Mouse (Mus musculus) forebrain, embryonic 14.5 days (tissue): ENCODE measurements at regions not wholly inside any gene's neighbourhood (a gene's known extent, or its start where the extent isn't known, plus 50 kb on each side); places are given as distances from the start of the nearest gene placed in this dataset.

Experiments used
- ATAC-seq: fragments of 200-750 bp; cut with Nextera tagmentation; 2 replicates; pipeline ENCODE4 v1.8.0; 2017; ENCODE audit warnings: mild to moderate bottlenecking, moderate library complexity
- DNase-seq: peaks from one replicate; pipeline ENCODE4 v3.0.0-alpha.2; 2015; ENCODE audit warnings: low spot score
- H3K27ac ChIP-seq: fragments of 300-500 bp; sonication (generic); 2 replicates; pipeline ENCODE4 v1.5.1; 2014; ENCODE audit warnings: low read depth, mild to moderate bottlenecking, control low read depth, low read length, moderate library complexity
- H3K27me3 ChIP-seq: fragments of 300-500 bp; sonication (generic); replicated peaks from 2 replicates; pipeline ENCODE4 v1.6.1; 2014; ENCODE audit warnings: low read length, control low read depth, mixed read lengths; ENCODE audit not compliant: control insufficient read depth, insufficient read depth
- H3K36me3 ChIP-seq: fragments of 300-500 bp; sonication (generic); 2 replicates; pipeline ENCODE4 v1.6.1; 2014; ENCODE audit warnings: low read length, control low read depth; ENCODE audit not compliant: control insufficient read depth, insufficient read depth
- H3K4me1 ChIP-seq: fragments of 300-500 bp; sonication (generic); 2 replicates; pipeline ENCODE4 v1.6.1; 2014; ENCODE audit warnings: antibody characterized with exemption, low read length, control low read depth; ENCODE audit not compliant: control insufficient read depth, insufficient read depth
- H3K4me2 ChIP-seq: fragments of 300-500 bp; sonication (generic); 2 replicates; pipeline ENCODE4 v1.6.1; 2014; ENCODE audit warnings: mild to moderate bottlenecking, control low read depth, low read length
- H3K4me3 ChIP-seq: fragments of 300-500 bp; sonication (generic); 2 replicates; pipeline ENCODE4 v1.5.1; 2014; ENCODE audit warnings: low read depth, low read length, control low read depth
- H3K9ac ChIP-seq: fragments of 300-500 bp; sonication (generic); 2 replicates; pipeline ENCODE4 v1.6.1; 2014; ENCODE audit warnings: mild to moderate bottlenecking, low read length, control low read depth, moderate library complexity
- H3K9me3 ChIP-seq: fragments of 300-500 bp; sonication (generic); replicated peaks from 2 replicates; pipeline ENCODE4 v1.6.1; 2016; ENCODE audit warnings: low read length, control low read depth, mixed read lengths; ENCODE audit not compliant: control insufficient read depth
- WGBS: fragments of 180-500 bp; shearing (Covaris S2); extraction: QIAGEN DNeasy Blood & Tissue Kit; methylation state at CpG from one replicate; pipeline ENCODE4 v1.1.7; 2014; 5-methylcytosine and 5-hydroxymethylcytosine counted together

- DNase-seq (no peak), ATAC-seq (no peak)
- H3K4me1 ChIP-seq, result no peaks in the 10 kb centered on the region
- H3K27me3 ChIP-seq, result no peaks in the 10 kb centered on the region
- H3K4me2 ChIP-seq, result no peak overlapping the region
- 76% methylated on average over 6 of the region's 6 CpGs for WGBS
- no peak overlapping the region for H3K4me3 ChIP-seq
- H3K36me3 ChIP-seq, result no peaks in the 10 kb centered on the region
- H3K9me3 ChIP-seq, result no peaks in the 10 kb centered on the region
- no peak overlapping the region for H3K27ac ChIP-seq
- no peak overlapping the region for H3K9ac ChIP-seq
Measured at GRCm38 (mm10) chr19:49830918-49831317, 847.5 kb downstream of the Sorcs1 start.

GRCm38 (mm10) chr19:49805636-49806397 is 872.6 kb downstream of the Sorcs1 start:
- H3K4me1 ChIP-seq, result no peaks in the 10 kb centered on the region
- no peak overlapping the region for H3K4me3 ChIP-seq
- H3K4me2 ChIP-seq, result no peak overlapping the region
- no peak overlapping the region for H3K27ac ChIP-seq
- H3K9ac ChIP-seq, result no peak overlapping the region
- WGBS, result 54% methylated on average over 3 of the region's 3 CpGs
- no peak for ATAC-seq
- no peaks in the 10 kb centered on the region for H3K27me3 ChIP-seq
- H3K36me3 ChIP-seq, result no peaks in the 10 kb centered on the region
- DNase-seq, result no peak
- no peaks in the 10 kb centered on the region for H3K9me3 ChIP-seq
